Mouse (Mus musculus): ENCODE data around the gene Trim63. TPM values are rescaled to one million over a fixed set of nuclear protein-coding genes. Genes with fewer than 3 reads are reported as not detected.
A peak's percentile ranks its signal among the peaks of the same experiment; 100 is the strongest.

Trim63 gene
- polyA plus RNA-seq, 1 experiment from 2014 or later = 0.41 TPM

DNA sequence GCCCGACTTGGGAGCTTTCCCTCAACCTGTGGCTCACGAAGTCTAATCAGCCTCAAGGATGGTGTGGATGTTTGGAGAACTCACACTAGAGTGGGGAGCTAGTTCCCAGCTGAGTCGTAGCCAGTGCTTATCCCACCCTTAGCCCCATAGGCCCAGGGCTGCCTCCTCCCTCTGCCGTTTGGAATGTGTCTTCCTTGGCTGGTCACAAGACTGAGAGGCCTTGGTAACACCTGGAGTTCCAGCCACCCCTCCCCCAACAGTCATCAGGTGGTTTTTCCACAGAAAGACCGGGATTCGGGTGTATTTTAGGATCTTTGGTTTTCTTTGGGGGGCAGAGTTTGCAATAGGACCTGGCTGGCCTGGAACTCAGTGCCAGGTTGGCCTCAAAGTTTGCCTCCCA, 35.7 kb downstream of the Trim63 start:
- no peak overlapping the region for H3K27ac ChIP-seq (replicated peaks)
- H3K27me3 ChIP-seq = peaks cover 3% of the 10 kb centered on the region
- no peak overlapping the region for H3K4me3 ChIP-seq
- WGBS = 95% methylated on average over 6 of the region's 6 CpGs
- H3K4me1 ChIP-seq (replicated peaks) = peaks cover 6% of the 10 kb centered on the region; the same call in 1 of the 2 replicates
- no peaks in the 10 kb centered on the region for H3K9me3 ChIP-seq
- no peaks in the 10 kb centered on the region for H3K36me3 ChIP-seq
- no peak overlapping the region for H3K4me2 ChIP-seq
- ATAC-seq (ENCODE audit: low FRiP score, low read depth) = no peak
- no peak overlapping the region for H3K9ac ChIP-seq

- no peaks in the 10 kb centered on the region for H3K9me3 ChIP-seq
- H3K4me3 ChIP-seq = no peak overlapping the region
- H3K36me3 ChIP-seq = no peaks in the 10 kb centered on the region
- H3K9ac ChIP-seq = no peak overlapping the region
- no peak for ATAC-seq (ENCODE audit: low FRiP score, low read depth)
- WGBS = 46% methylated on average over 18 of the region's 18 CpGs
- no peak overlapping the region for H3K4me2 ChIP-seq
- no peaks in the 10 kb centered on the region for H3K27me3 ChIP-seq
- H3K27ac ChIP-seq (replicated peaks) = no peak overlapping the region
- H3K4me1 ChIP-seq (replicated peaks) = peaks cover 9% of the 10 kb centered on the region; the same call in 1 of the 2 replicates
These were observed 36.7 kb downstream of the Trim63 start for GRCm38 (mm10) chr4:134351329-134352260.

DNA sequence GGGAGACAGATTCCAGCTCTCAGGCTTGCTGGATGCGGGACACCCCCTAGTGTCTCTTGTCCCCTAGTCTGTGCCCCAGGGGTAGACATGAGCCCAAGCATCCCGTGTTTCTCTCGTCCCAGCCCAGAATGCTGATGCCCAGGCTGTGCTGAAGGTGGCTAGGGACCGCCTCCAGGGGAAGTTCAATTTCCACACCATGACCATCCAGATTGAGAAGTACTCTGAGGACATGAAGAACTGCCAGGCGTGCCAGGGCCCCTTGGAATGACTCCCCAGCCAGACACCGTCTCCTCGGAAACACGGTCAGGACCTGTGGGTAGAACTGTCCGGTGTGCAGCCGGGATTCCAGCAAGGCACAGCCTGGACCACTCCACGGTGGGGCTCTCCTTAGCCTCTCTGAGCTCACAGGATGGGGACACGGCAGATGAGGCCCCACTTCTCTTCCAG, 37.4 kb downstream of the Trim63 start:
- no peak for ATAC-seq (ENCODE audit: low FRiP score, low read depth)
- 55% methylated on average over 12 of the region's 12 CpGs for WGBS
- no peak overlapping the region for H3K9ac ChIP-seq

GRCm38 (mm10) chr4:134352929-134353328, 38.0 kb downstream of the Trim63 start:
- no peak for ATAC-seq (ENCODE audit: low FRiP score, low read depth)
- Histone ChIP-seq H3K9me3 (no peaks in the 10 kb centered on the region), H3K36me3 (no peaks in the 10 kb centered on the region), H3K27me3 (peaks cover 6% of the 10 kb centered on the region), H3K4me2 (no peak overlapping the region), H3K27ac (replicated peaks) (no peak overlapping the region), H3K4me3 (no peak overlapping the region), H3K9ac (no peak overlapping the region), H3K4me1 (replicated peaks) (peaks cover 19% of the 10 kb centered on the region)
- WGBS = 76% methylated on average over 7 of the region's 7 CpGs

More for the DNA sequence above, 37.4 kb downstream of the Trim63 start:
- H3K4me2 ChIP-seq = no peak overlapping the region
- 0 out of 2 replicates have a peak, but pooled peaks cover under 1% of the 10 kb centered on the region for H3K27me3 ChIP-seq
- no peak overlapping the region for H3K4me3 ChIP-seq
- peaks cover 12% of the 10 kb centered on the region for H3K4me1 ChIP-seq (replicated peaks)
- no peaks in the 10 kb centered on the region for H3K36me3 ChIP-seq
- no peaks in the 10 kb centered on the region for H3K9me3 ChIP-seq
- H3K27ac ChIP-seq (replicated peaks) = no peak overlapping the region

DNA sequence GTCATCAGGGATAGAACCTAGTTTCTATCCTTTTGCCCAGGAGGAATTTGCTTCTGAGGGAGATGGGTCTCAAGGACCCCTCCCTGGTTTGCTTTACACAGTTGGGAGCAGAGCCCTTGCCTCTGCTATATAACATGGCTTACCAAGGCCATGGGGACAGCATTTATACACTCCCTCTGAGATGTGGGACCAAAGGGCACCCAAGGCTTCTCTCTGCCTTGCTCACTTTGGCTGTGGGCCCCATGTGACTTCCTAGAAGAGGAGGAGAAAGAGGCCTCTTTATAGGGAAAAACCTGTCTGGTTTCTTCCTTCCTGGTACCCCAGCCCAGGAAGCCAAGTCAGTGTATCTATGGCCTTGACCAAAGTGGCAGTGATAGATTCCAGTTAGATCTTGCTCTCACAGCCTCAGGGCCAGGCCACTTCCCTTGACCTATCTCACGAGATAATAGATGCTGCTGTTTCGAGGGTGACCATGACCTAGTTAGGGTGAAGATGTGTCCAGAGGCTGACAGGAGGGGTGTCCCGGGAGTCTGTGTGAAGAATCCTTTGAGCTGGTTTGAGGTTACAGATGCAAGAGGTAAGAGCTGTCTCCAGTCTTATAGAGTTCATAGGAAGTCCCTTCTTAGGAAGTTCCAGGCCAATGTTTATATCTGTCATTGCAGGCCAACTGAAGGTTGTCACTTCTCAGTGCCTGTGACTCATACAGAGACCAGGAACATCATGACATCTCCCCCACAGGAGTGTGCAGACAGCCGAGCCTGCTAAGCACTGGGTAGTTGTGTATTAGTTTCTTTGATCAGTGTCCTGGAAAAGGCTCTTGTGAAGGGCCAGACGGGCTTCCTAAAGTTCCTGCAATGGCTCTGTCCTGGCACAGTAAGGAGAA, 38.8 kb downstream of the Trim63 start:
- peaks cover 6% of the 10 kb centered on the region for H3K27me3 ChIP-seq
- no peak overlapping the region for H3K4me3 ChIP-seq
- H3K4me2 ChIP-seq = no peak overlapping the region
- ATAC-seq (ENCODE audit: low FRiP score, low read depth) = no peak
- no peak overlapping the region for H3K27ac ChIP-seq (replicated peaks)
- no peaks in the 10 kb centered on the region for H3K36me3 ChIP-seq
- WGBS = 75% methylated on average over 5 of the region's 5 CpGs
- peaks cover 19% of the 10 kb centered on the region for H3K4me1 ChIP-seq (replicated peaks)
- H3K9ac ChIP-seq = no peak overlapping the region
- H3K9me3 ChIP-seq = no peaks in the 10 kb centered on the region

- Histone ChIP-seq H3K36me3 (no peaks in the 10 kb centered on the region), H3K27me3 (peaks cover 6% of the 10 kb centered on the region), H3K9ac (no peak overlapping the region), H3K9me3 (no peaks in the 10 kb centered on the region), H3K4me1 (replicated peaks) (peaks cover 19% of the 10 kb centered on the region), H3K4me2 (no peak overlapping the region), H3K4me3 (no peak overlapping the region), H3K27ac (replicated peaks) (no peak overlapping the region)
- no peak for ATAC-seq (ENCODE audit: low FRiP score, low read depth)
- 61% methylated on average over 16 of the region's 16 CpGs for WGBS
These were observed 41.0 kb downstream of the Trim63 start for GRCm38 (mm10) chr4:134355841-134356452.

- H3K9me3 ChIP-seq = no peaks in the 10 kb centered on the region
- H3K4me3 ChIP-seq = peak overlapping the region; percentile 23
- WGBS = 21% methylated on average over 22 of the region's 22 CpGs
- 0 out of 2 replicates have a peak, but pooled peaks have one; percentile 14 for ATAC-seq (ENCODE audit: low FRiP score, low read depth)
- peak overlapping the region; percentile 52 for H3K4me2 ChIP-seq
- no peaks in the 10 kb centered on the region for H3K36me3 ChIP-seq
- H3K4me1 ChIP-seq (replicated peaks) = peaks cover 18% of the 10 kb centered on the region
- H3K27me3 ChIP-seq = peaks cover 6% of the 10 kb centered on the region
- no peak overlapping the region for H3K27ac ChIP-seq (replicated peaks)
- H3K9ac ChIP-seq = peak overlapping the region; percentile 45
These were observed 41.9 kb downstream of the Trim63 start for GRCm38 (mm10) chr4:134356591-134357460.

DNA sequence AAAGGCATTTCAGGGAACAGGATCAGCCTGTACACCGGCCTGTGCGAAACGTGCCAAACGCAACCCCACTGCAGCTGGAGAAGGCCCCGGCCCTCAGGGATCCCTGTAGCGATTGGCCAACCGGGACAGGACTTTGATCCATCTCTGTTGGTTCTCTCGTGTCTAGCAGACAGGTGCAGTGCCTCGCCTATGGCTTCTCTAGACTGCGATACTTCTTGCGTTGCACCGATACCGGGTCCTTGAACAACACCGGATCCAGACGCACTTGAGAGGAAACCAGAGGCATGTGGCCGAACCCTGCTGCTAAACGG, 42.5 kb downstream of the Trim63 start:
- H3K27ac ChIP-seq (replicated peaks) = no peak overlapping the region
- H3K4me2 ChIP-seq = peak overlapping the region; percentile 52
- H3K27me3 ChIP-seq = peaks cover 6% of the 10 kb centered on the region
- no peaks in the 10 kb centered on the region for H3K9me3 ChIP-seq
- no peaks in the 10 kb centered on the region for H3K36me3 ChIP-seq
- no peak for ATAC-seq (ENCODE audit: low FRiP score, low read depth)
- 34% methylated on average over 17 of the region's 17 CpGs for WGBS
- peak overlapping the region; percentile 45 for H3K9ac ChIP-seq
- peaks cover 13% of the 10 kb centered on the region for H3K4me1 ChIP-seq (replicated peaks)
- peak overlapping the region; percentile 23 for H3K4me3 ChIP-seq

DNA sequence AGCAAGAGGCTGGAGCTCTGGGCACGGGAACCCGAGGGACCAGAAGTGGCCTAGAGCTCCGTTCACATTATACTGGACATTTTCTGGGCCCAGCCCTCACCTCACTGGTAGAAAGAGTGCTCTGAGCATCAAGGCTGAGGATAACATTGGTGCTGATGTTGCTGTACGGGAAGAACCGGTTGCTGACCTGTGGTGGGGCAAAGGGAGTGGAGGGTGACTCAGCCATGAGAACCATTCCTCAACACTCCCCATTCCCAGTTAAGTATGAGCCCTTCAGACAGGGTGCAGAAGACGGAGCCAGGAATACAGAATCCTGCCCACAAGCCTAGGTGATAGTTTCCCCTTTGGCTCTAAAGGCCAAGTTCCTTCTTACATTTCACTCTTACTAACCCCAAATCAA, 44.7 kb downstream of the Trim63 start:
- H3K27me3 ChIP-seq = peaks cover 9% of the 10 kb centered on the region
- no peak overlapping the region for H3K9ac ChIP-seq

GRCm38 (mm10) chr4:134361215-134361614, 46.3 kb downstream of the Trim63 start:
- no peak for ATAC-seq (ENCODE audit: low FRiP score, low read depth)
- WGBS = 54% methylated on average over 5 of the region's 5 CpGs

More for the DNA sequence above, 44.7 kb downstream of the Trim63 start:
- H3K27ac ChIP-seq (replicated peaks) = no peak overlapping the region
- 87% methylated on average over 6 of the region's 6 CpGs for WGBS
- ATAC-seq (ENCODE audit: low FRiP score, low read depth) = no peak
- H3K4me1 ChIP-seq (replicated peaks) = peaks cover 13% of the 10 kb centered on the region
- no peak overlapping the region for H3K4me3 ChIP-seq
- H3K4me2 ChIP-seq = no peak overlapping the region
- no peaks in the 10 kb centered on the region for H3K36me3 ChIP-seq
- no peaks in the 10 kb centered on the region for H3K9me3 ChIP-seq

GRCm38 (mm10) chr4:134362124-134362523, 47.2 kb downstream of the Trim63 start:
- H3K9me3 ChIP-seq = no peaks in the 10 kb centered on the region
- WGBS = 72% methylated on average over 9 of the region's 9 CpGs

More at GRCm38 (mm10) chr4:134361215-134361614, 46.3 kb downstream of the Trim63 start:
- Histone ChIP-seq H3K27me3 (peaks cover 16% of the 10 kb centered on the region), H3K9me3 (no peaks in the 10 kb centered on the region), H3K36me3 (no peaks in the 10 kb centered on the region), H3K4me3 (no peak overlapping the region), H3K9ac (no peak overlapping the region), H3K27ac (replicated peaks) (no peak overlapping the region), H3K4me2 (no peak overlapping the region), H3K4me1 (replicated peaks) (peaks cover 10% of the 10 kb centered on the region)

More at GRCm38 (mm10) chr4:134362124-134362523, 47.2 kb downstream of the Trim63 start:
- Histone ChIP-seq H3K9ac (no peak overlapping the region), H3K27me3 (peaks cover 16% of the 10 kb centered on the region), H3K4me1 (replicated peaks) (peaks cover 8% of the 10 kb centered on the region), H3K36me3 (no peaks in the 10 kb centered on the region), H3K4me3 (no peak overlapping the region), H3K27ac (replicated peaks) (no peak overlapping the region), H3K4me2 (no peak overlapping the region)
- ATAC-seq (ENCODE audit: low FRiP score, low read depth) = no peak

Measured in hindbrain, embryonic 15.5 days (tissue).